In the genomic region with DNA sequence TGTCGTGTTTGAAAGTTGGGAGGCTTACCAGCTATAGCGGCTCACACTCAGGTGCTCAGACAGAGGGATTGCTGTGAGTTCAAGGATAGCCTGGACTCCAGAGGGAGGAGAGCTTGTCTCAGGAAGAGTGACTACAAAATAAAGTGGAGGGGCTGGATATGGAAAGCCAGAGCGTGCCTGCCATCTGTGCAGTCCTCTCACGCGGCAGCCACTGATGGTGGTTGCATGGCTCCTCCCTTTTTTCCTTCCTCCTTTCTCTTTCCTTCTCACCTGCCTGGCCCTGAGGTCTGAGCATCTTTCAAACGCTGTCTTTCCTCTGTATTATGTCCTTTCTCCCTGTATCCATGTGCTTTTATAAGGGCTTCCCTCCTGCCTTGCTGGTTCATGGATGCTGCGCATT, we compare ENCODE assay signal across 9 mouse cellular contexts. TPM values are rescaled to one million over a fixed set of nuclear protein-coding genes. Genes with fewer than 3 reads are reported as not detected.
DNase-seq lines count a peak whose midpoint lies in the region; ATAC-seq and TF ChIP-seq lines count a peak whose summit lies in the region.
"Had no signal": no experiment of that assay in that cellular context is flagged by ENCODE, and none has a peak within 500 bp of the region (broad histone marks: within the 10 kb centered on the region; RNA-seq: fewer than 3 reads in every experiment).

No protein-coding gene starts in this region.

- no peak for DNase-seq in liver, adult 2 months (ENCODE audit: extremely low read depth, low read depth, low spot score)
- DNase-seq in liver = no peak
- no peak for DNase-seq in urinary bladder, postnatal 25 days (ENCODE audit: low spot score)
- DNase-seq in adrenal gland, postnatal 4 days (ENCODE audit: low spot score in 2 of 2) = no peak
- DNase-seq: kidney, adult 9 months had no signal

- TF ChIP-seq POLR2A in liver, adult 2 months (IDR thresholded peaks at IDR 0.05; ENCODE audit: extremely low read depth, insufficient read depth, low read length) = no peak

- peaks cover 16% of the 10 kb centered on the region for H3K36me3 ChIP-seq in liver, adult 2 months (ENCODE audit: control insufficient read depth, insufficient read depth, low read length)
- peaks cover 4% of the 10 kb centered on the region for H3K36me3 ChIP-seq in forebrain, embryonic 16.5 days (ENCODE audit: control insufficient read depth, insufficient read depth)
- H3K36me3 ChIP-seq in limb, embryonic 13.5 days = peaks cover 25% of the 10 kb centered on the region
- 0 out of 2 replicates have a peak, but pooled peaks cover 5% of the 10 kb centered on the region for H3K36me3 ChIP-seq in stomach, embryonic 15.5 days

- no peaks in the 10 kb centered on the region for H3K9me3 ChIP-seq in forebrain, embryonic 16.5 days (ENCODE audit: control insufficient read depth, low read length)
- H3K9me3 ChIP-seq in limb, embryonic 13.5 days = no peaks in the 10 kb centered on the region
- H3K9me3 ChIP-seq in stomach, embryonic 15.5 days = no peaks in the 10 kb centered on the region
- H3K9me3 ChIP-seq: heart, embryonic 13.5 days had no signal

- peak overlapping the region; percentile 94 for H3K9ac ChIP-seq in liver, adult 2 months (ENCODE audit: low read depth, low read length)
- no peak overlapping the region for H3K9ac ChIP-seq in forebrain, embryonic 16.5 days (replicated peaks; ENCODE audit: low read depth, low read length)
- peak overlapping the region; percentile 85; the same call in 1 of the 2 replicates for H3K9ac ChIP-seq in limb, embryonic 13.5 days
- H3K9ac ChIP-seq in stomach, embryonic 15.5 days = no peak overlapping the region
- H3K9ac ChIP-seq: heart, embryonic 13.5 days had no signal

- H3K79me2 ChIP-seq in liver, adult 2 months (ENCODE audit: control insufficient read depth, insufficient read depth, low read length) = peaks cover 37% of the 10 kb centered on the region

- no peak for TF ChIP-seq CTCF in liver, adult 2 months (IDR thresholded peaks at IDR 0.05; ENCODE audit: low read depth, low read length)

- peaks cover 44% of the 10 kb centered on the region for H3K4me1 ChIP-seq in liver, adult 2 months (ENCODE audit: control insufficient read depth, insufficient read depth, low read length)
- peaks cover 40% of the 10 kb centered on the region for H3K4me1 ChIP-seq in forebrain, embryonic 16.5 days (replicated peaks; ENCODE audit: control insufficient read depth, insufficient read depth, low read length)
- peaks cover 25% of the 10 kb centered on the region for H3K4me1 ChIP-seq in limb, embryonic 13.5 days
- H3K4me1 ChIP-seq in stomach, embryonic 15.5 days = peaks cover 26% of the 10 kb centered on the region

- WGBS in liver, adult 2 months = 49% methylated on average over 7 of the region's 7 CpGs
- WGBS in forebrain, embryonic 16.5 days = 68% methylated on average over 7 of the region's 7 CpGs
- 73% methylated on average over 7 of the region's 7 CpGs for WGBS in limb, embryonic 13.5 days
- 83% methylated on average over 7 of the region's 7 CpGs for WGBS in stomach, embryonic 15.5 days

- H3K4me2 ChIP-seq in forebrain, embryonic 16.5 days (ENCODE audit: low read length) = peak overlapping the region; percentile 86
- H3K4me2 ChIP-seq in limb, embryonic 13.5 days (replicated peaks) = peak overlapping the region; percentile 91
- H3K4me2 ChIP-seq in stomach, embryonic 15.5 days = peak overlapping the region; percentile 72; the same call in 1 of the 2 replicates

- no peak for ATAC-seq in forebrain, embryonic 16.5 days
- no peak for ATAC-seq in limb, embryonic 13.5 days (ENCODE audit: low FRiP score, low read depth)
- no peak for ATAC-seq in stomach, embryonic 15.5 days (ENCODE audit: insufficient read depth, low FRiP score, low read depth)

- H3K4me3 ChIP-seq in liver, adult 2 months (ENCODE audit: insufficient read depth, low read depth, low read length) = peak overlapping the region; percentile 89
- H3K4me3 ChIP-seq in forebrain, embryonic 16.5 days (replicated peaks; ENCODE audit: low read length) = no peak overlapping the region
- no peak overlapping the region for H3K4me3 ChIP-seq in limb, embryonic 13.5 days
- no peak overlapping the region; the same call in 1 of the 2 replicates for H3K4me3 ChIP-seq in stomach, embryonic 15.5 days (replicated peaks)
- H3K4me3 ChIP-seq: heart, embryonic 13.5 days had no signal

- peak overlapping the region; percentile 80; the same call in 1 of the 2 replicates for H3K27ac ChIP-seq in liver, adult 2 months (replicated peaks; ENCODE audit: insufficient read depth, low read depth, low read length)
- no peak overlapping the region for H3K27ac ChIP-seq in forebrain, embryonic 16.5 days (ENCODE audit: low read length)
- no peak overlapping the region for H3K27ac ChIP-seq in limb, embryonic 13.5 days
- H3K27ac ChIP-seq in stomach, embryonic 15.5 days = no peak overlapping the region
- H3K27ac ChIP-seq: heart, embryonic 13.5 days had no signal

- no peaks in the 10 kb centered on the region for H3K27me3 ChIP-seq in liver, adult 2 months (ENCODE audit: control insufficient read depth, insufficient read depth, low read length)
- H3K27me3 ChIP-seq in forebrain, embryonic 16.5 days (replicated peaks; ENCODE audit: control insufficient read depth, insufficient read depth, low read length) = no peaks in the 10 kb centered on the region
- no peaks in the 10 kb centered on the region for H3K27me3 ChIP-seq in limb, embryonic 13.5 days
- H3K27me3 ChIP-seq in stomach, embryonic 15.5 days (replicated peaks) = no peaks in the 10 kb centered on the region
- H3K27me3 ChIP-seq: heart, embryonic 13.5 days had no signal

RNA-seq across cellular contexts. Expression of a gene that starts 2.4 kb away (rescaled TPM):
- total RNA-seq in liver, adult 2 months (2014; rRNA removed) = 29.3 and 40.9 TPM in 2 replicates
- polyA plus RNA-seq in liver, adult 2 months (2012; rRNA removed) = 66.8 and 190 TPM in 2 replicates
- polyA plus RNA-seq in forebrain, embryonic 16.5 days (2015; fragmentation: Nextera tagmentation; extraction: Ambion mirVana) = 96.0 and 98.9 TPM in 2 replicates
- 35.2 and 35.3 TPM in 2 replicates for polyA plus RNA-seq in limb, embryonic 13.5 days (2015; fragmentation: Nextera tagmentation; extraction: Ambion mirVana)
- polyA plus RNA-seq in stomach, embryonic 15.5 days (2015; fragmentation: Nextera tagmentation; extraction: Ambion mirVana) = 58.8 and 61.4 TPM in 2 replicates
- 10 to 100 TPM; 12.8 to 18.9 TPM for total RNA-seq in adrenal gland, postnatal 4 days (2021)

RNA-seq across cellular contexts. Expression of a gene that starts 36.7 kb away (rescaled TPM):
- total RNA-seq in liver, adult 2 months (2014; rRNA removed) = 7.7 and 8.8 TPM in 2 replicates
- polyA plus RNA-seq in liver, adult 2 months (2012; rRNA removed) = 18.3 and 23.0 TPM in 2 replicates
- 37.8 and 38.3 TPM in 2 replicates for polyA plus RNA-seq in forebrain, embryonic 16.5 days (2015; fragmentation: Nextera tagmentation; extraction: Ambion mirVana)
- 37.3 and 38.1 TPM in 2 replicates for polyA plus RNA-seq in limb, embryonic 13.5 days (2015; fragmentation: Nextera tagmentation; extraction: Ambion mirVana)
- polyA plus RNA-seq in stomach, embryonic 15.5 days (2015; fragmentation: Nextera tagmentation; extraction: Ambion mirVana) = 45.5 and 46.6 TPM in 2 replicates
- total RNA-seq in adrenal gland, postnatal 4 days (2021) = 10 to 100 TPM; 34.2 to 37.0 TPM

RNA-seq across cellular contexts. Expression of a gene that starts 44.1 kb away (rescaled TPM):
- 3.8 and 5.6 TPM in 2 replicates for total RNA-seq in liver, adult 2 months (2014; rRNA removed)
- 12.0 and 14.0 TPM in 2 replicates for polyA plus RNA-seq in liver, adult 2 months (2012; rRNA removed)
- 10.5 and 13.5 TPM in 2 replicates for polyA plus RNA-seq in forebrain, embryonic 16.5 days (2015; fragmentation: Nextera tagmentation; extraction: Ambion mirVana)
- polyA plus RNA-seq in limb, embryonic 13.5 days (2015; fragmentation: Nextera tagmentation; extraction: Ambion mirVana) = 12.1 and 12.9 TPM in 2 replicates
- polyA plus RNA-seq in stomach, embryonic 15.5 days (2015; fragmentation: Nextera tagmentation; extraction: Ambion mirVana) = 10.8 and 11.5 TPM in 2 replicates
- total RNA-seq in adrenal gland, postnatal 4 days (2021) = 10 to 100 TPM; 14.0 to 16.0 TPM

RNA-seq across cellular contexts. Expression of a gene that starts 53.5 kb away (rescaled TPM):
- 0.07 TPM in 1 of 2 replicates, not detected in the other for total RNA-seq in liver, adult 2 months (2014; rRNA removed)
- not detected in 2 replicates for polyA plus RNA-seq in liver, adult 2 months (2012; rRNA removed)
- 8.4 and 9.1 TPM in 2 replicates for polyA plus RNA-seq in forebrain, embryonic 16.5 days (2015; fragmentation: Nextera tagmentation; extraction: Ambion mirVana)
- 0.14 and 0.23 TPM in 2 replicates for polyA plus RNA-seq in limb, embryonic 13.5 days (2015; fragmentation: Nextera tagmentation; extraction: Ambion mirVana)
- 0.34 and 0.62 TPM in 2 replicates for polyA plus RNA-seq in stomach, embryonic 15.5 days (2015; fragmentation: Nextera tagmentation; extraction: Ambion mirVana)
- total RNA-seq in adrenal gland, postnatal 4 days (2021) = 1 to 10 TPM; 1.8 to 2.2 TPM

Comparison
In these comparisons a context has a peak if more than half of its experiments do, and no peak if none do; other contexts are left out.
1. H3K9ac ChIP-seq: peak in liver, adult 2 months (single experiment) and limb, embryonic 13.5 days (single experiment); none in forebrain, embryonic 16.5 days (single experiment) and stomach, embryonic 15.5 days (single experiment).
2. Peak in every context shown above with its lines, with median percentiles within 50 percentile points of each other: H3K4me2 ChIP-seq.